Mouse (Mus musculus): Measurements from ENCODE around the gene Fam53b.

DNA sequence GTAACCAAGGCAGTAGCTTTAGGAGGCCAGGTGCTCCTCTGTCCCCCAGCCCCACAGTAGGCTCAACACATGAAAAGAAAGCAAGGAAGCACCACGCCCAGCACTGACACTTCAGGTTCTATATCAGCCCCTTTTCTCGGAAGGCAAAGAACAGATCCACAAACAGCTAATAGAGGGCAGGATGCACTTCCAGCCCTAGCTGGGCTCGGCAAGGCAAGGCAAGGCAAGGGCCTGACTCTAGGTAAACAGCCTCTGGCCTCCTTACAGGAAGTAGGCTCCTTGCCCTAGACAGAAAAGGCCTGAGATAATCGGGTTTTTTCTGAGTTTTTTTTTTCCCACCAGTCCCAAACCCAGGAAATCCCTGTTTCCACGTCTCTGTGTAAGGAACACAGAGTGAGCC is 124.0 kb downstream of the Fam53b start:
- TF ChIP-seq POLR2A (IDR thresholded peaks at IDR 0.05; ENCODE audit: low read depth, low read length) = no peak
- TF ChIP-seq CTCF (IDR thresholded peaks at IDR 0.05; ENCODE audit: extremely low read depth, insufficient read depth, insufficient read length, insufficient replicate concordance) = no peak
